In the genomic region with DNA sequence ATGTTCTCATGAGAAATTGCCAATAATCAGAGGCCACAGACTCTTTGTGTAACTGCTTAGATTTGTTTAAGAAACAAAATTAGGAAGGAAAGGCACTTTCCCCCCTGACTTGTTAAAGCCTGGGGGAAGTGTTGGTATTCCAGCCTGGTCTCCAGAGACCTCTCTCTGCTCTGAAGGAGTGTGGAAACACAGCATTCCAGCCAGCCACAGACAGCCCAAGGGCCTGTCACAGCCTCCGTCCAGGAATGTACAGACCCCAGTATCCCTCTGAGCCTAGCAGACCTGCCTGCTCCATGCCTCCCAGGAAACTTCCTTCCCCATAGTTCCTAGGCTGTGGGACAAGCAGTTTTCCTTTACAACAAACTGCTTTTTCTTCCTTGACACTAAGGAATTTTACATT, we compare ENCODE assay signal across 22 mouse cellular contexts.
DNase-seq lines count a peak whose midpoint lies in the region; ATAC-seq and TF ChIP-seq lines count a peak whose summit lies in the region.
"Had no signal": no experiment of that assay in that cellular context is flagged by ENCODE, and none has a peak within 500 bp of the region (broad histone marks: within the 10 kb centered on the region; RNA-seq: fewer than 3 reads in every experiment).

No protein-coding gene starts in this region.

- no peaks in the 10 kb centered on the region; the same call in 1 of the 2 replicates for H3K27me3 ChIP-seq in lung, embryonic 14.5 days (ENCODE audit: insufficient read depth, low read length)
- peaks cover 23% of the 10 kb centered on the region for H3K27me3 ChIP-seq in embryonic facial prominence, embryonic 13.5 days
- peaks cover 17% of the 10 kb centered on the region for H3K27me3 ChIP-seq in limb, embryonic 12.5 days

- ATAC-seq in lung, embryonic 14.5 days (ENCODE audit: insufficient read depth) = no peak
- no peak for ATAC-seq in embryonic facial prominence, embryonic 13.5 days (ENCODE audit: insufficient number of reproducible peaks, insufficient read depth, low FRiP score, low TSS enrichment, low read depth)
- ATAC-seq in limb, embryonic 12.5 days (ENCODE audit: insufficient number of reproducible peaks, insufficient read depth, low FRiP score, low TSS enrichment, low read depth) = no peak
- ATAC-seq in inflammation-experienced regulatory T-cells, adult 6 months = no peak

- WGBS in lung, embryonic 14.5 days = 35% methylated on average over 1 of the region's 1 CpGs
- WGBS in embryonic facial prominence, embryonic 13.5 days = 3% methylated on average over 1 of the region's 1 CpGs
- 13% methylated on average over 1 of the region's 1 CpGs for WGBS in limb, embryonic 12.5 days

- peaks cover 49% of the 10 kb centered on the region for H3K4me1 ChIP-seq in lung, embryonic 14.5 days (ENCODE audit: insufficient read depth)
- peaks cover 68% of the 10 kb centered on the region for H3K4me1 ChIP-seq in embryonic facial prominence, embryonic 13.5 days
- peaks cover 57% of the 10 kb centered on the region for H3K4me1 ChIP-seq in limb, embryonic 12.5 days (replicated peaks)

- TF ChIP-seq CTCF in lung, embryonic 14.5 days (IDR thresholded peaks at IDR 0.05; ENCODE audit: low read depth) = no peak

- DNase-seq in lung, embryonic 14.5 days = peak; percentile 43
- DNase-seq in lung, postnatal 14 days = no peak
- peak; percentile 38 for DNase-seq in adipocyte (ENCODE audit: low spot score)
- no peak for DNase-seq in layer of hippocampus, adult 18-20 months (ENCODE audit: low spot score in 2 of 2)
- DNase-seq in thymus, postnatal 25 days = no peak
- DNase-seq: adrenal gland, postnatal 36 days; cerebellum, adult 11-12 months; cerebellum, postnatal 14 days; gastrocnemius, adult 2 months; heart, postnatal 14 days; kidney, adult 11 months; liver; spleen, adult 18-20 months; thymus, postnatal 4 days had no signal

- no peak overlapping the region for H3K4me2 ChIP-seq in lung, embryonic 14.5 days
- H3K4me2 ChIP-seq in embryonic facial prominence, embryonic 13.5 days = no peak overlapping the region
- no peak overlapping the region for H3K4me2 ChIP-seq in limb, embryonic 12.5 days
- H3K4me2 ChIP-seq: heart, embryonic 12.5 days; hindbrain, embryonic 13.5 days; midbrain, embryonic 12.5 days; neural tube, embryonic 13.5 days had no signal

- no peaks in the 10 kb centered on the region for H3K9me3 ChIP-seq in lung, embryonic 14.5 days (ENCODE audit: low read depth, low read length)
- no peaks in the 10 kb centered on the region for H3K9me3 ChIP-seq in embryonic facial prominence, embryonic 13.5 days
- H3K9me3 ChIP-seq in limb, embryonic 12.5 days = no peaks in the 10 kb centered on the region
- H3K9me3 ChIP-seq: heart, embryonic 12.5 days; hindbrain, embryonic 13.5 days; midbrain, embryonic 12.5 days; neural tube, embryonic 13.5 days had no signal

- H3K27ac ChIP-seq in lung, embryonic 14.5 days (ENCODE audit: low read depth) = no peak overlapping the region
- H3K27ac ChIP-seq in embryonic facial prominence, embryonic 13.5 days = peak overlapping the region; percentile 55
- peak overlapping the region; percentile 64 for H3K27ac ChIP-seq in limb, embryonic 12.5 days
- H3K27ac ChIP-seq: gastrocnemius, adult 2 months; hindbrain, embryonic 13.5 days; midbrain, embryonic 12.5 days; neural tube, embryonic 13.5 days had no signal

- H3K36me3 ChIP-seq in lung, embryonic 14.5 days (ENCODE audit: insufficient read depth) = no peaks in the 10 kb centered on the region
- no peaks in the 10 kb centered on the region for H3K36me3 ChIP-seq in embryonic facial prominence, embryonic 13.5 days
- H3K36me3 ChIP-seq in limb, embryonic 12.5 days = no peaks in the 10 kb centered on the region
- H3K36me3 ChIP-seq: G1E; heart, embryonic 12.5 days; hindbrain, embryonic 13.5 days; midbrain, embryonic 12.5 days; neural tube, embryonic 13.5 days had no signal

- H3K9ac ChIP-seq in lung, embryonic 14.5 days = no peak overlapping the region
- H3K9ac ChIP-seq in embryonic facial prominence, embryonic 13.5 days = no peak overlapping the region
- no peak overlapping the region for H3K9ac ChIP-seq in limb, embryonic 12.5 days (replicated peaks)
- H3K9ac ChIP-seq: heart, embryonic 12.5 days; hindbrain, embryonic 13.5 days; midbrain, embryonic 12.5 days; neural tube, embryonic 13.5 days had no signal

- no peak overlapping the region for H3K4me3 ChIP-seq in lung, embryonic 14.5 days (ENCODE audit: low read depth, low read length)
- no peak overlapping the region for H3K4me3 ChIP-seq in embryonic facial prominence, embryonic 13.5 days
- no peak overlapping the region for H3K4me3 ChIP-seq in limb, embryonic 12.5 days (replicated peaks)
- H3K4me3 ChIP-seq: gastrocnemius, adult 2 months; heart, embryonic 12.5 days; hindbrain, embryonic 13.5 days; midbrain, embryonic 12.5 days; neural tube, embryonic 13.5 days had no signal

Comparison
In these comparisons a context has a peak if more than half of its experiments do, and no peak if none do; other contexts are left out.
1. DNase-seq: peak in lung, embryonic 14.5 days (single experiment) and adipocyte (single experiment); none in lung, postnatal 14 days (single experiment), layer of hippocampus, adult 18-20 months (0 of 2) and thymus, postnatal 25 days (single experiment).